Mouse (Mus musculus): ENCODE data around the gene Dglucy. TPM values are rescaled to one million over a fixed set of nuclear protein-coding genes. Genes with fewer than 3 reads are reported as not detected.

The Dglucy gene
- total and polyA plus RNA-seq, 3 experiments = 0.09 to 0.27 TPM; not detected in 1

DNA sequence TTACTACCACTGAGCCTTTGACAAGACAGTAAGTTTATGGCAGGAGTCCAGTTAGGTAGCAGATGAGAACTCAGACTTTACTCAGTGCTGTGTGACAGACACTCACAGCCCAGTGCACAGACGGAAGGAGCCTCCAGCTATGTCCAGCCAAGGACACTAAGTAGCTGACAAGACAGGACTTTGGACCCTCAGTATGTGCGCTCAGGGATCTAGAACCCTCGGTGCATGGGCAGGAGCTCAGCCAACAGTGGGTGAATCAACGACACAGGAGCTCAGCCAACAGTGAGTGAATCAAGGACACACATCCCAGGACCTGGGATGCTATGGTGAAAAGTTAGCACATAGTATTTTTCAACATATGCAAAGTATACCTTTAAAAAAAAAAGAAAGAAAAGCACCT lies 157.9 kb downstream of the Dglucy start:
- peaks cover 96% of the 10 kb centered on the region for H3K36me3 ChIP-seq (replicated peaks)
- no peaks in the 10 kb centered on the region for H3K27me3 ChIP-seq (ENCODE audit: insufficient read depth, low read length)
- ATAC-seq (ENCODE audit: extremely low read depth, insufficient number of reproducible peaks, low FRiP score, poor library complexity, severe bottlenecking) = no peak
- H3K4me3 ChIP-seq (ENCODE audit: low read depth, low read length) = no peak overlapping the region
- DNase-seq (ENCODE audit: low spot score) = no peak
- no peaks in the 10 kb centered on the region for H3K9me3 ChIP-seq (replicated peaks)
- TF ChIP-seq TAL1 (conservative IDR thresholded peaks at IDR 0.05; ENCODE audit: low read depth, low read length) (no peak), GATA2 (IDR thresholded peaks at IDR 0.05; ENCODE audit: borderline replicate concordance, low read depth, low read length) (no peak), POLR2AphosphoS5 (IDR thresholded peaks at IDR 0.05; ENCODE audit: insufficient replicate concordance, low read depth, low read length) (no peak), GATA1 (IDR thresholded peaks at IDR 0.05; ENCODE audit: borderline replicate concordance, low read length) (no peak), CTCF (IDR thresholded peaks at IDR 0.05; ENCODE audit: low read depth, low read length) (no peak)
- H3K4me1 ChIP-seq (ENCODE audit: insufficient read depth, low read depth, low read length) = no peaks in the 10 kb centered on the region

DNA sequence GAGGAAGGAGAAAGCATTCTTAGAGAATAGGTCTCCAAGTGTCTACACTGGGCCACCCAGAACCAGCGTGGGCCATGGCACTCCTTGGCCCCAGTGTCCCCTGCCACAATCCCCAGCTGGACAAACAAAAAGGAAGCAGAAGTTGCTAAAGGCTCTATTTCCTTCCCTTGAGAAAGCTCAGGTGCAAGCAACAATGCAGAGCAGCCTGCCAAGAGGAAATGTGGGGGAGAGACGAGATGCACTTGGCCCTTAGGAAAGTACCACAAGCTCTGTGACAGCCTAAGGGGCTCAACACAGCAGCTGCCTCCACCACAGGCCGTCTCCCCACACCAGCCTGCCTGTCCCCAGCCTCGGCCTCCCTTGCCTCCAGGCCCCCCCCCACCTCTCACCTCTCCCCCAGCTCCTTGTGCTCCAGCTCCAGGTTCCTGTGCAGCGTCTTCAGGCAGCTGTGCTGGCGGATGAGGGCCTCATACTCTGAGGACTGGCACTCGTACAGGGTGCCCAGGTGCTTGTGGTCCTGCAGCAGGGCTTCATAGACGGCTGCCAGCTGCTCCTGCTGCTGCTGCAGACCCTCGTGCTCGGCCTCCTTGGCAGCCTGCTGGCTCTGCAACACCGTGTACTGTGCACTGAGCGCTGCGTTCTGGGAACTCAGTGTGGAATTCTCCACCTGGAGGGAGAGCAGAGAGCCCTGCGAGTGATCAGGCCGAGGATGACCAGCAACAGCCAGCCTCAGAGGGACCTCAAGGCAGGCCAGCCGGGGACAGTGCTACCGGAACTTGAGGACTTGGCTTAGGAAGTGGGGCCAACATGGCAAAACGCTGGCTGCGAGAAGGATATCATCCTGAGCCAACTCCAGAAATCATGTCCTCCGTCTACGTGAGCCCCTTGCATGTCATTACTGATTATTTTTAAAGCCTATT lies 158.8 kb downstream of the Dglucy start:
- H3K27me3 ChIP-seq (ENCODE audit: insufficient read depth, low read length) = no peaks in the 10 kb centered on the region
- ATAC-seq (ENCODE audit: extremely low read depth, insufficient number of reproducible peaks, low FRiP score, poor library complexity, severe bottlenecking) = no peak

DNA sequence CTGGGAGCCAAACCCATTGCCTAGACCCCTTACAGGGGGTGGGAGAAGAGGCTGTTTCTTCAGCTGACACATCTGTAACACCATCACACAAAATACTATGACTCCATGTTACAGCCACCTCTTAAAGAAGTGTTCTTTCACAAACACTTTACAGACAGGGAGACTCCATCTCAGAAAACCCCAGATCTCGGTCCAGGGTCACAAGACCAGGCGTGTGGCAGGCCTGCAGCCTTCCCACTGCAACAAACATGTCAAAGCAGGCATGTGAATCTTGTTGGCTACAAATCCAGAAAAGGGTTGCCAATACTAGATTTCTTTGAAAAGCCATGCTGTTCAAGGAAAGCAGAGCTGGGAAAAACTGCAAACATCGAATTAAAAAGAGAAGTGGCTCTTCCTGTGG lies 162.5 kb downstream of the Dglucy start:
- Histone ChIP-seq H3K4me3 (ENCODE audit: low read depth, low read length) (no peak overlapping the region), H3K4me1 (ENCODE audit: insufficient read depth, low read depth, low read length) (no peaks in the 10 kb centered on the region), H3K9me3 (replicated peaks) (no peaks in the 10 kb centered on the region), H3K27me3 (ENCODE audit: insufficient read depth, low read length) (no peaks in the 10 kb centered on the region), H3K36me3 (replicated peaks) (peaks cover 97% of the 10 kb centered on the region)
- no peak for TF ChIP-seq TAL1 (conservative IDR thresholded peaks at IDR 0.05; ENCODE audit: low read depth, low read length)
- TF ChIP-seq POLR2AphosphoS5 (IDR thresholded peaks at IDR 0.05; ENCODE audit: insufficient replicate concordance, low read depth, low read length) = no peak
- no peak for TF ChIP-seq GATA2 (IDR thresholded peaks at IDR 0.05; ENCODE audit: borderline replicate concordance, low read depth, low read length)
- no peak for TF ChIP-seq CTCF (IDR thresholded peaks at IDR 0.05; ENCODE audit: low read depth, low read length)
- TF ChIP-seq GATA1 (IDR thresholded peaks at IDR 0.05; ENCODE audit: borderline replicate concordance, low read length) = no peak
- no peak for DNase-seq (ENCODE audit: low spot score)
- no peak for ATAC-seq (ENCODE audit: extremely low read depth, insufficient number of reproducible peaks, low FRiP score, poor library complexity, severe bottlenecking)

More for the DNA sequence above, 158.8 kb downstream of the Dglucy start:
- TF ChIP-seq TAL1 (conservative IDR thresholded peaks at IDR 0.05; ENCODE audit: low read depth, low read length) (no peak), POLR2AphosphoS5 (IDR thresholded peaks at IDR 0.05; ENCODE audit: insufficient replicate concordance, low read depth, low read length) (no peak), GATA2 (IDR thresholded peaks at IDR 0.05; ENCODE audit: borderline replicate concordance, low read depth, low read length) (no peak), CTCF (IDR thresholded peaks at IDR 0.05; ENCODE audit: low read depth, low read length) (no peak)
- peaks cover 97% of the 10 kb centered on the region for H3K36me3 ChIP-seq (replicated peaks)
- DNase-seq (ENCODE audit: low spot score) = no peak
- H3K4me3 ChIP-seq (ENCODE audit: low read depth, low read length) = no peak overlapping the region
- H3K9me3 ChIP-seq (replicated peaks) = no peaks in the 10 kb centered on the region
- H3K4me1 ChIP-seq (ENCODE audit: insufficient read depth, low read depth, low read length) = no peaks in the 10 kb centered on the region

DNA sequence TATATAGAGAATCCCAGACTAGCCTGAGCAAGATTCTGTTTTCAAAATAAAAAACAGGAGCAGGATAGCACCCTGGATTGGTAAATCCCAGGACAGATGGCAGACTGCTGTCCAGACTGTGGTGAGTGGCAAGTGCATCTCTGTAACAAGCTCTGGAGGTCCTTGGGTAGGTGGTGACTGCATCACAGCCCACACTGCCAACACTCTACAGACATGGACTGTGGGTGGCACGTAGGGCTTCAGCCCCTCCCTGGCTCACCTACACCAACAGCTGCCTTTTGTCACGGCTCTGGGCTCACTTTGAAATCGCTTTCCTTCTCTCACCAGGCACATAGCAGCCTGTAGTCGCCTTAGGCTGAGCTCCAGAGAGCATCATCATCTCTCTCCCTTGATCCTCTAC lies 164.3 kb downstream of the Dglucy start:
- no peaks in the 10 kb centered on the region for H3K27me3 ChIP-seq (ENCODE audit: insufficient read depth, low read length)
- no peak for DNase-seq (ENCODE audit: low spot score)
- ATAC-seq (ENCODE audit: extremely low read depth, insufficient number of reproducible peaks, low FRiP score, poor library complexity, severe bottlenecking) = no peak
- no peak overlapping the region for H3K4me3 ChIP-seq (ENCODE audit: low read depth, low read length)
- H3K9me3 ChIP-seq (replicated peaks) = no peaks in the 10 kb centered on the region
- no peak for TF ChIP-seq TAL1 (conservative IDR thresholded peaks at IDR 0.05; ENCODE audit: low read depth, low read length)
- no peak for TF ChIP-seq GATA2 (IDR thresholded peaks at IDR 0.05; ENCODE audit: borderline replicate concordance, low read depth, low read length)
- no peak for TF ChIP-seq POLR2AphosphoS5 (IDR thresholded peaks at IDR 0.05; ENCODE audit: insufficient replicate concordance, low read depth, low read length)
- no peak for TF ChIP-seq CTCF (IDR thresholded peaks at IDR 0.05; ENCODE audit: low read depth, low read length)
- no peak for TF ChIP-seq GATA1 (IDR thresholded peaks at IDR 0.05; ENCODE audit: borderline replicate concordance, low read length)
- H3K4me1 ChIP-seq (ENCODE audit: insufficient read depth, low read depth, low read length) = no peaks in the 10 kb centered on the region
- H3K36me3 ChIP-seq (replicated peaks) = peaks cover 97% of the 10 kb centered on the region

DNA sequence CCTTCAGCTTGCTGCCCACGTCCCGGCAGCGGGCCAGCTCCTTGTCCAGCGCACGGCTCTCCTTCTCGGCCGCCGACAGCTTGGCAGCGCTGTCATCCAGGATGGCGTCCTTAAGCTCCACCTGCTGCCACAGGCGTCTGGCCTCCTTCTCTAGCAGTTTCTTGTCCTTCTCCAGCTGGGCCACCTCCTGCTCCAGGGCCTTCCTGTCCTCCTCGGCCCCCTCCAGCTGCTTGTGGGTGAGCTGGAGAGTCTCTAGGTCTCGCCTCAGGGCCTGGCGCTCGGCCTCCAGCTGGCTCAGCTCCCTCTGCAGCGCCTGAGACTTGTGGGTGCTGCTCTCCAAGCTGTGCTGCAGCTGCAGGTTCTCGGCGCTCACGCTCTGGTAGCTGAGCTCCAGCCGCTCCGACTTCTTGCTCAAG lies 166.1 kb downstream of the Dglucy start:
- ATAC-seq (ENCODE audit: extremely low read depth, insufficient number of reproducible peaks, low FRiP score, poor library complexity, severe bottlenecking) (no peak), DNase-seq (ENCODE audit: low spot score) (no peak)
- Histone ChIP-seq H3K9me3 (replicated peaks) (no peaks in the 10 kb centered on the region), H3K4me1 (ENCODE audit: insufficient read depth, low read depth, low read length) (no peaks in the 10 kb centered on the region), H3K27me3 (ENCODE audit: insufficient read depth, low read length) (no peaks in the 10 kb centered on the region), H3K36me3 (replicated peaks) (peaks cover 99% of the 10 kb centered on the region), H3K4me3 (ENCODE audit: low read depth, low read length) (no peak overlapping the region)
- TF ChIP-seq CTCF (IDR thresholded peaks at IDR 0.05; ENCODE audit: low read depth, low read length) = no peak
- TF ChIP-seq TAL1 (conservative IDR thresholded peaks at IDR 0.05; ENCODE audit: low read depth, low read length) = no peak
- no peak for TF ChIP-seq GATA2 (IDR thresholded peaks at IDR 0.05; ENCODE audit: borderline replicate concordance, low read depth, low read length)
- TF ChIP-seq GATA1 (IDR thresholded peaks at IDR 0.05; ENCODE audit: borderline replicate concordance, low read length) = no peak

DNA sequence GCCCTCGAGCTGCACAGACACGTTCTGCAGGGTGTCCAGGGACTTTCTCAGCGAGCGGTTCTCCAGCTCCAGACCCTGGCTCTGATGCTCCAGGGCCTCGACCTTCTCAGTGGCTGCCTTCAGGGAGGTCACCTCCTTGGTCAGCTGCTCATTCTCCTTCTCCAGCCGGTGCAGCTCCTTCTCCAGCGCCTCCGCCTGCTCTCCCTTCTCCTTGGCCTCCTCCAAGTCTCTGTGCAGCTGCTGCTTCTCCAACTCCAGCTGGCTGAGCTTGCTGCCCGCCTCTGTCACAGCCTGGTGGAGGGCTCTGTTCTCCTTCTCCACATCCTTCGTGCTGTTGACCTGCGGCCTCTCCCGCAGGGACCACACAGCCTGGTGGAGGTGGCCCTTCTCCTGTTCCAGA lies 166.6 kb downstream of the Dglucy start:
- TF ChIP-seq CTCF (IDR thresholded peaks at IDR 0.05; ENCODE audit: low read depth, low read length) (no peak), GATA2 (IDR thresholded peaks at IDR 0.05; ENCODE audit: borderline replicate concordance, low read depth, low read length) (no peak), GATA1 (IDR thresholded peaks at IDR 0.05; ENCODE audit: borderline replicate concordance, low read length) (no peak), POLR2AphosphoS5 (IDR thresholded peaks at IDR 0.05; ENCODE audit: insufficient replicate concordance, low read depth, low read length) (no peak), TAL1 (conservative IDR thresholded peaks at IDR 0.05; ENCODE audit: low read depth, low read length) (no peak)
- no peak for ATAC-seq (ENCODE audit: extremely low read depth, insufficient number of reproducible peaks, low FRiP score, poor library complexity, severe bottlenecking)
- no peaks in the 10 kb centered on the region for H3K9me3 ChIP-seq (replicated peaks)
- no peaks in the 10 kb centered on the region for H3K4me1 ChIP-seq (ENCODE audit: insufficient read depth, low read depth, low read length)
- DNase-seq (ENCODE audit: low spot score) = no peak
- no peak overlapping the region for H3K4me3 ChIP-seq (ENCODE audit: low read depth, low read length)
- no peaks in the 10 kb centered on the region for H3K27me3 ChIP-seq (ENCODE audit: insufficient read depth, low read length)
- H3K36me3 ChIP-seq (replicated peaks) = peaks cover 99% of the 10 kb centered on the region
